Mouse (Mus musculus) kidney, adult 9 months (tissue): ENCODE results near the gene Cdkal1.

Experiments
- DNase-seq: peaks from one replicate; pipeline ENCODE4 v3.0.0; 2022

Cdkal1 gene

DNA sequence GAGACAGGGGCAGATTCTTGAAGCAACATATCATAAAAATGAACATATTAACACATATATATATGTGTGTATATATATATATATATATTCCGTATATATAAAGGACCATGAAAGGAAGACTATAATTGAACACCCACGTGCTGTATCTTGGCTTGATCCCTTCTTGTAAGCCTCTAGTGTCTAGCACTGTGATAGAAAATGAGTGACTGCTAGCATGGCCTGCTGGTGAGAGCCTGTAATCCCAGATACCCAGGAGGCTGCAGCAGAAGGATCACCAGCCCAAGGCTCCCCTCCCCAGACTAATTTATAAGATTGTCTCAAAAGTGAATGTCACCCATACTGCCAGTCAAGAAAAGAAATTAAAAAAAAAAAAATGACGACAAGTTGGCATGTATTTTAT, 158.2 kb downstream of the Cdkal1 start:
- DNase-seq = no peak

DNA sequence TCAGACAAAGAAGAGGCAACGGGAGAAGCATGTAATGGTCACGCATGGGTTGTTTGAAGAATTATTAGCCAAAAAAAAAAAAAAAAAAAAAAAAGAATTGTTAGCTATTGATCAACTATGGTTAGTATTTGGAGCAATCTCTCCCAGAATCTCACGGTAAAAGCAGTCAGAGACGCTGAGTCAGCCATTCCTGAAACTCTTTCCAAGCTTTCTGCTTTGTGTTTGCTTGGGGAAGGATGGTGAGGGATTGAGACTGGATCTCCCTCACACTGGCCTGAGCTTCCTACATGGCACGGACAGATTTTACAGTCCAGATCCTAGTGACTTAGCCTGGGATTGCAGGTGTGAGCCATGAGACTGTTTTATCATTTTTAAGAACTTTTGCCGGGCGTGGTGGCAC, 164.7 kb downstream of the Cdkal1 start:
- peak; percentile 49 for DNase-seq

DNA sequence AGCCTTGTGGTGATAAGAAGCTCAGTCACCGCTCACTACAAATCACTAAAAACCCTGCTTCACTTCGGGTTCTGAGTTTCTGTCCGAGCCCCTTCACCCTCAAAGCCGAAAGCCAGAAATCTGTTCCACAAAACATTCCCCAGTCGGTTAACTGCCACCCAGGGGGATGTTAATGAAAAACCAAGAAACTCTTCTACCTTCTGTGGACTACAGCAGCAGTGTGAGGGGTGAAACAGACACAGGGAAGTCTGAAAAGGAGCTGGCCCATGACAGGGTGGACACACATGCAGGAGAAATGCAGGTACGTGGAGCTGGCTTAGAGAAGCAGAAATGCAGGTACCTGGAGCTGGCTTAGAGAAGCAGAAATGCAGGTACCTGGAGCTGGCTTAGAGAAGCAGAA, 166.6 kb downstream of the Cdkal1 start:
- peak; percentile 79 for DNase-seq

DNA sequence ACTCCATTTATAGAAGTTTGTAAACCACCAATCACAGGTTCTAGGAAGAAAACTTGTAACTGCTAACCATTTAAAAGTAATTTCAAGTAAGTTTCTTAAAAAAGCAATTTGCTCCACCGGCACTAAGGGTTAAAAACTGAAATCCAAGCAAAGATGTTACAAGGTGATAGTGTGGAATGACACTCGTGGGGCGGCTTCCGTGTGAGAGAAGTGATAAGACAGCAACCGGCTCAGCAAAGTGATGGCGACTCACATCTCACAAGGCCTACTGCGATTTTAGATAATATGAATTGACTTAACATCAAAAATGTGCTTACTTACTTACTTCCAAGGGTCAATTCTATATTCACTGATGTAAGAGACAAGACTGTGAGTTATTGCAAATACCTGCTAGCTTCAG, 167.6 kb downstream of the Cdkal1 start:
- DNase-seq = no peak

DNA sequence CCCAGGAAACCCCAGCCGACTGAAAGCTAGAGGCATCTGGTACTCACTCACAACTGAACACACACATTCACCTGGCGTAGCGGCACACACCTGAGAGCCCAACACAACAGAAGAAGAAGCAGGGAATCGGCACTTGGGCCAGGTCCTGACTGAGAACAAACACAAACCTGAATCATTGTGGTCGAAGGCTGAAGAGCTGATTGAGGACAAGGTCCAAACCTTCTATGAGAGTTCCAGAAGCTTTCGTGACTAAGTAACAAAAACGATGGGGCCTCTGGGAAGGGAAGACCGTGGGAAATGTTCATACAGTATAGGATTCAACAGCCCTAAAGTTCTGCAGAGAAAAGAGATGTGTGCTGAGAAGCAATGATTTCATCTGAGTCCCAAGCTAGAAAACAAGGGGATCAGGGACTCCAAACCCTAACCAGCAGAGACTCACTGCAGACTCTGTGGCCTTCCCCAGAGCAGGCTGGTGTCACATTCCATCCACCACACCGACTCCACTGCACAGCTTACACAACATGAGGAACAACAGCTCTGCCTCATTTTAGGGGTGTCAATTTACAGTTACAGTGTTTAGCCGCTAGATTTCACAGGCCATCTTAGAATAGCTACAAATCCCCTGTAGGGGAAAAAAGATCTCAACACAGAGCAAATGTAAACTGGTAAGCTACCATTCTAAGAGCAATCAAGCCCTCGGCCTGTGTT, 175.8 kb downstream of the Cdkal1 start:
- DNase-seq = peak; percentile 40

DNA sequence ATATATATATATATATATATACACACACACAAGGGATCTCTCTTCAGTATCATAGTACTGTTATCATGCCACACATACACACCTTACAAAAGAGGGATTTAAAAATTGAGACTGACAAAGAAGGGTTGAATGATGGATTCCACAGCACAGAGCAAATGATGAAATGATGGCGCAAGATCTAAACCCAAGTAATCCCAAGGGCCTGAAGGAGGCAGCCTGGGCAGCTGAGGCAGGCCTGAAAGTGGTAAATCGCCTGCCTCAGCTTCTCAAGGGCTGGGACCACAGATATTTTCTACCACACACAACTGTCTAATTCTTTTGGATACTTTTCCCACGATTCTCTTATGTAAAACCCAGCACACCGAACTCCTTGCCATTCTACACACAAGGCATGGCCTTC, 177.9 kb downstream of the Cdkal1 start:
- no peak for DNase-seq

DNA sequence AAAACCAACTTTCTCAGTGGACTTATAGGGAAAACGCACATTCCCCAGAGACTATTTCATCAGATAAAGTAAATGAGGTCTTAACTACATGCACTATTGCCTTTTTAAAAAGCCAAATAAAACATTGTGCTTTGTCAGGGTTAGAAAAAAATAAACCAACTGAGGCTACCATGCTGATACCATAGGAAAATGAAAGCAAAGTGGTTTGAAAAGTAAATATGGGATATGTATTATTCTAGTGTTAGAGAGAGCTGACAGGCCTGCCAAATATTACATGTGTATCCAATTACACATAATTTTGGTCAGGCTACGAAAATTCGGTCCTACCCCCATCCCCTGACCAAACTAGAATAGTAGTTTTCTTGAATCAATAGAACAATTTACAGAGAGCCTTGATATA, 184.8 kb downstream of the Cdkal1 start:
- DNase-seq = no peak

DNA sequence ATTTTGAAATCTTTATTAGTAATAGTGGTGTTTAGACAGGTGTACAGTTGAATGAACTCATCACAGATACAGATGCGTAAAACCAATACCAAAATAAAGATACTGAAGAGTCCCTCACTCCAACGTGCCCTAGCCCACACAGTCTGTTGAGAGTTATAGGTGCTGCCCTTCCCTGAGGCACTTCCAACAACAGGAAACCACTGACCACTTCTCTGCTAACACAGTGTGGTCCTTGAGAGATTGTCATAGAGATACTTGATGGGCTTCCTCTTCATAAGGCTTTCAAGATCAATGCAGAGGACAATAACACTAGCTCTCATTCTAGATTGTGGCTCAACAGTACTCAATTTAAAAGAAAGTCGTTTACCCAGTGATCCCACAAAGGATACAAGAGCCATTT, 191.6 kb downstream of the Cdkal1 start:
- no peak for DNase-seq

DNA sequence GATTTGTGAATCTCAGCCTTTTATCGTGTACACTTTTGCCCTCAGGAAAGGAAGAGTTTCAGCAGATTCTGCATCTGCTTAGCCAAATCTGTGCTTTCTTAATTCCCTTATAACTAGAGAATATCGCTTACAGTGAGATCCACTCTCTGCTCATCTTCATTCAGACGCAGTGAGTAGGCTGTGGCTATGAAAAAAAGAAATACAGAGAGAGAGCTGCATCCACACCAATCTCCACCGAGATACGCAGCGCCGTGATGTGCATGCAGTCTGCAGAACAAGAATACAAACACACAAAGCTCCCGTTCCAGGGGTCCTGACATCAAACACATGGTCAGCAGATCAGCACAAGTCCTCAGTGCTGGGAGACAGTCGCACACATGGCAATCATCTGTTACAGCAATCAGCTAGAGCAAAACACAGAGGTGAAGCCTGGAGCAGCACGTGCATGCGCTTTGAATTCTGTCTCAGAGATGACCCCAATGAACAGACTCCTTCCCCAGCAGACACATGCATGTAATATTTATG, 199.6 kb downstream of the Cdkal1 start:
- no peak for DNase-seq

DNA sequence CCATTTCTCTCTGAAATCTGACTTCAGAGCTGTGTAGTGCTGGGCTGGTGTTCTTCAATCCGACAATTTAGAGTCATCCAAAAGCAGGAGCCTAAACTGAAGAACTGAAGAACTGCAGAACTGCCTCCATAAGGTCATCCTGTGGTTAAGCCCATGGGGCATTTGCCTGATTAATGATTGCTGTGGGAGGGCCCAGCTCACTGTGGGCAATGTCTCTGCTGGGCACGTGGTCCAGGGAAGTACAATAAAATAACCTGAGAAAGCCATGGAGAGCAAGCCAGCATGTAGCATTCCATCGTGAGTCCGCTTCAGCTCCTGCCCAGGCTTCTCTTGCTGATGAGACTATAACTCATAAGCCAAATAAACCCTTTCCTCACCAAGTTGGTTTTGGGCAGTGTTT, 202.1 kb downstream of the Cdkal1 start:
- DNase-seq = peak; percentile 76

DNA sequence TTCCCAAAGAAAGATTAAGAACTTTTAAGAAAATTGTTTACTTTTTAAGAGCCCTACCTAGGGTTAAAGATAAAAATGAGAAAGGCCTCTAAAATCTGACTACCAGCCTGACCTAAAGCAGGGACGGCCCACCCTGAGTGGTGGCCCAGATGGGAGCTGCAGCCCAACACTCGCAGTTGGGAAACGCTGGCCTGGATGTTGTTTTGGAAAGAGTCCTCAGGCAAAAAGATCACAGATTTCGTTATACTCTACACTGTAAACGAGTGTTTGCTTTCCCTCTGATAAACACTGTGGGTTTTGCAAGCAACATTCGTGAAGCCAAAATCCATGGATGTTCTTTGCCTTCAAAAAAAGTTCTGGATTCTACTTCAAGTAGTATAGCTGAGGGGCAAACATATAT, 202.7 kb downstream of the Cdkal1 start:
- peak; percentile 16 for DNase-seq

DNA sequence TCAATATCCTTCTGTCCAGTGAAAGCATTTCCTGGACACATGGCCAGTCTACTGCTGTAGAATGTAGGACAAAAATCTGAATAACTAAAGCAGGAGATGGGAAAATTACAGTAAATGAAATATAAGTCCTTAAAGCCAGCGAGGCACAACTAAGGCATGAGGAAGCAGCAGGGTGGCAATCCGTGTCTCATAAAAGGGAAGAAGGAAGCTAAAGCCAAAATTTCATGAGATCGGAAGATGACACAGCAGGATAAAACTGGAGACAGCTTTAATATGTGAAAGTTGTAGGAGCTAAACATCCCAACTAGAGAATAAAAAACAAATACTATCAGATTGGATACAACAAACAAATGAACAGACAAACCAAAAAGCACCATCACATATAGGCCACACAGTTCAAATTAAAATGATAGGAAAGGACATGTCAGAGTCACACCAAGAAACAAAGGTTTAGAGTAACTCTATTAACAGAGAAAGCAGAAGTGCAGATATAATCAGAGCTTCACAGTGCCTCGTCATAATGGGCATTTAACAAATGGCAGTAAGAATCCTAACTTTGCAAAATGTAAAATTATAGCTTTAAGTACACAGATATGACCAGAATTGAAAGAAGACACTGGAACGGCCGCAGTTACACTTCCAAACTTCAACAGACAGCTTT, 204.8 kb downstream of the Cdkal1 start:
- DNase-seq = no peak

DNA sequence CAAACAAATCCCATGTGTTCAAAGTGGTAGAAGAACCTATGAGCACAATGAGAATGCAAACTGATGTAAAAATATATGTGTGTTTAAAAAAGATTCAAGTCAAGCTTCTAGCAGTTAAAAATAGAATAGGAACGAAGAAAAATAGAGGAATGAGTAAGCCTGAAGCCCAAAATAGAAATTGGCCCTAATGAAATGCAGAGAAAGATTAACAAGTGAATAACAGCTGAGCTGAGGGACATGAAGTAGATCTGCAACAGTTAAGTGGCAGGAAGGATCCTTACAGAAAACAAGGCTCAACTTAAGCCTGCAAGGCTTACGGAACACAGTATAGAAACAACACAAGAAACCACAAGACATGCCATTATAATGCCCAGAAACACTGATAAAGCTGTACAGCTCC, 205.9 kb downstream of the Cdkal1 start:
- no peak for DNase-seq

DNA sequence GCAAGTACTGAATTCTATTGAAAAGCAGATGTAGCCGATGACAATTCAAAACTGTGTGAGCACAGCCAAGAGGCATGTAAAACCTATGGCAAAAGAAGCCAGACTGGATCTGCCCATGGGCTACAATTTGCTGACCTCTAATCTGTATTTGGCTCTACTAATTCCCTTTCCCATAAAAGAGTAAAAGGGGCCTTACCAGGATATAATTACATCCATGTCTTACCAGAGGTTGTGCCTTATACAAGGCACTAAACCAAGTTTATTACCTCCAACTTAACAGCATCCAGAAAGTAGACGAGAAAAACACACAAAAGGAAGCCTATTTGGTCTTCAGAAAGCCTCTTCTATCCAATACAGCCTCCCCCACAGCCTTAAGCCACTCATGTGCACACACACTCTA, 213.2 kb downstream of the Cdkal1 start:
- no peak for DNase-seq

DNA sequence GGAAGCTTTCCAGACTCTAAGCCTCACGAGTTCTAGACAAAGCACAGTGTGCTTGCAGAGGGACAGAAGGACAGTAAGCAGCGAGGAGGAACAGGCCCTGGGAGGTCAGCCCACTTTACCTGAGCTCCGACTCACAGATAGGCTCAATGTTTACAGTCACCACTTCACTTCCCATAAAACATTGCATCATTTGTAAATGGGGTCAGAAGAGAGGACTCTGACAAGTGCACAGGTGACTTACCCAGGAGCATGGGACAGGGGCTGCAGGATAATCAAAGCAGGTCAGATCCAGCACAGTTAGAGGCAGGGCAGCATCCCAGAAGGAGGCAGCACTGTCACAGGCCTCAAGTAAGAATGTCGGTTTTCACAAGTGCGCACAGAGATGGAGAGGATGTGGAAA, 214.3 kb downstream of the Cdkal1 start:
- no peak for DNase-seq

DNA sequence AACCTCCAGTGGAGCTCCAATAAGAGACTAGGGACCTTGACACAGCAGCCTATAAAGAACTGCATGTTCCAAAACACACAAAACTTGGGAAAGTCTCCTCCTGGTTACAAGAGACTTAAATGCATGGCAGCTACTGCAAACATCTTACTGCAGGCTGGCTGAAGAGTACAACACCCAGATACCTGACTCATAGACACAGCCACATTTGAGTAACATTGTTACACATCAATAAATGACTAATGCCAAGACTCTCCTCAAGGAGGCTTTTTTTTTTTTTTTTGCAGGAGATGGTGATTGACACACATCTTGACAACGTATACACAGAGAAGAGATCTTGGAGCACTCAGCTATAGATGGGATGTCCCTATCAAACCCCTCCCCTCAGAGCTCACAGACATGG, 215.3 kb downstream of the Cdkal1 start:
- DNase-seq = no peak

DNA sequence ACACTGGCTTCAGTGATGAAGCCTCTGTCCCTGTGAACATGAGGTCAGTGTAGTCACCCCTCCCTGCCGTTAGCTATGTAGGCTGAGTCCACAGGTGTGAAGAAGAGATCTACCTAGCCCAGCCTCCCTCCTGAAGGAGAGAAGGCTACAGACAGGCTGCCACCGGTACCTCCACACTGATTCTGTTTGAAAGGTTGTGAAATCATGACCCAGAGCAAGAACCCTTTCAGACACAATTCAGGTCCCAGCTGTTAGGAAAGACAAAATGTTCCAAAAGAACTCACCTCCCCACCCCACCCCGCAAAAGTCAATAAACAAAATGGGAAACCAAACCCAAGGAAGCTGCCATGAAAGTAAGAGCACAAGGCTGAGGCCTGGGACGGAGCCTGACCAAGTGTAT, 217.2 kb downstream of the Cdkal1 start:
- DNase-seq = no peak

DNA sequence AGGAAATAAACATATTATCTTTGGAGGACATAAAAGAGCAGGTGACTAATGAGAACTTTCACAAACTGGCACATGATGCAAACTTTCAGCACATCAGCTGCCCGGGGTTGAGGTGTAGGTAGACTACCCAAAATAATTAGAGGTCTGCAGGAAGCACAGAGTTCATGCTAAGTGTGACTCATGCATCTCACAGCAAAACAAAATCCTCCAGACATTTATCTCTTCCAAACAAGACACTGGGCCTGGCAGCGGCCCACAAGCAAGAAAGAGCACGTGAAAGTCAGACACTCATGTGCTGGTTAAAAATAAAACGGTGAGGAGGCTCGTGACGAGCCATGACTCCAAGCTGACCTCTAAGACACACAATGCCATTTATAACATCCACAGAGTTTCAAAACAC, 217.7 kb downstream of the Cdkal1 start:
- peak; percentile 72 for DNase-seq

DNA sequence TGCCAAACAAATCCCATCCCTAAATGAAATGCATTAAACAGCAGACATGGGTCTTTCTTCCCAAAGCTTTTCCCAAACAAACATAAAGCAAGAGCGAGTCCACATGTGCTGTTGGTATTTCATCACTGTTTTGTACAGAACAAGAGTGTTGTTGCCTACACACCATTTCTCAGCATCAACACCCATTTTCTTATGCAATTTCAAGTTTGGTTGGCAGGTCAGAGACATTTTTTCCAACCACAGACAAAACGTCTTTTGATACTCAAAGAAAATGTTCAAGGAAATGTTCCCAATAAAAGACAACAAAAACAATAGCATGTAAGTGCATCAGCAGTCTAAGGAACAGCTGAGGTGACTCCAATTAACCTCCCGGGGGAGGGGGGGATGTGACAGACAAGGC, 219.9 kb downstream of the Cdkal1 start:
- no peak for DNase-seq

DNA sequence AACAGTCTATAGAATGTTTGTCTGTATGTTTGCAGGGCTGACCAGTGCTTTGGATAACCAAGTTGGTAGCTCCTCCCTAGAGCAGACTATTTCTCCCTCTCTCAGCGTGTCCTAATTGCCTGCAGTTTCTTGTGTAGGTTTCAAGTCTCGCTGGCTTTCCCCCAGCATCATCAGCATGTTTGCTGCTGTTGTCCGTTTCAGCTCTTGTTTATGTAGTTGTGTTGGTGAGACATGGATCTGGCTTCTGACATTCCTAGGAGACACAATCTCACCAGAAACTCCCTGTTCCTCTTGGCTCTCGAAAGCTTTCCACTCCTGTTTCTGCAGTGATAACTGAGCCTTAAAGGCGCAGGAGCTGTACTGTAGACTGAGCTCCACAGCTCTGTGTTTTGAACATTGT, 224.1 kb downstream of the Cdkal1 start:
- no peak for DNase-seq

DNA sequence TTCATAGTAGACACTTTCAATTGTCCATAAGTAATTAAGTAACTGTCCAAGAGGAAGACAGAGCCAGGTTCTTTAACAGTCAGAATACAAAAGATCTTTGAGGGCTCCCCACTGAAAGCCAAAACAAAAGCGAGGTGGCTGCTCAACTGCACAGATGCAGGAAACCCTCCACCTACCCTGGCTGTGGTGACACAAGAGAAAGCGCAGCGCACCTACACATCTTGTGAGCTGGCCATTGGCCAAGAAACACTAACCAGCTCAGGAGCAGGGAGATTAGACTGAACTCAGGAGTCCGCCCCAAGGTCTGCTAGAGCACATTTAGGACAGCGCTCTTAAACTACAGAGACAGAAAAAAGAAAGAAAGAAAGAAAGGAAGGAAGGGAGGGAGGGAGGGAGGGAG, 226.9 kb downstream of the Cdkal1 start:
- peak; percentile 54 for DNase-seq

DNA sequence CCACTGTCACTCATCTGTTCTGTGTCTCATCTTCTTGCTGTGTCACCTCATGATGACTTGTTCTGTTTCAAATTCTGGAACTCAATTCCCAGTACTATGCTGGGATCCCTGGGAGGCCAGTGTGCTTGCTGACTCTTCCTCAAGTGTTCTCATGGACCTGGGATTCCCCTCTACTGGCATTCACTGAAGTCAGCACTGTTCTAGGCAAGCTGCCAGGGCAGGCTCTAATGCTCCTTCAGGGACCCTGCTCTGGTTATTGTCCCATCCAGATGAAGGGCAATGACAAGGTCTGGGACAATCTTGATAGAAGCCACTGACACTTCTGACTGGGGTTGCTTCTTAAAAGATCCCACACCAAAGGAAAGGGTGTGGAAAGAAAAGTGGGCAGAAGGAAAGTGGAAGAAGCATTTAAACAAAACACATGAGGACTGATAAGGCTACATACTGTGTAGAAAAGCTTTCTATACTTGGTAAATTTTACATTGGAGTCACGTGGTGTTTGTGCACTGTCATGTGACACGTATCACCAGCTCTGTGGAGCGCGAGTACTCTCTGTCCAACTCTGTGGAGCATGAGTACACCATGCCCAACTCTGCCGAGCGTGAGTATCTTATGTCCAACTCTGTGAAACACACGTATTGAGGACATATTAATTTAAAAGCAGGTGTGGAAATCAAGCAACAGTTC, 227.9 kb downstream of the Cdkal1 start:
- peak; percentile 73 for DNase-seq

DNA sequence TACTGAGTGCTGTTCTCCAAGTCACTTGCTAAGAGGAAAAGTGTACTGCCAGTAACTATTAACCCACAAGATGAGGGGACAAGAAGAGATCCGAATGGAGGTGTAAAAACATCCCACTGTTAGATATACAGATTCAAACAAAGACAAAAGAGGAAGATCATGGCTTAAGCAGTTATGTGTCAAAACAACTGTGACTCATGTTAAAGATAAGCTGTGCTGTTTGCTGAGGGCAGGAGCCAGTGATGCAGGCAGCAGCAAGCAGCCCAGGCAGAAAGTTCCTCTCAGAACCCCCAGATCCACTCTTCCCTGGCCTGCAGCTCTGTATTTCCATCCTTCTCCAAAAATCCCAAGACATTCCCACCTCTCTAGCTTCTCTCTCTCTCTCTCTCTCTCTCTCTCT, 230.5 kb downstream of the Cdkal1 start:
- DNase-seq = no peak

DNA sequence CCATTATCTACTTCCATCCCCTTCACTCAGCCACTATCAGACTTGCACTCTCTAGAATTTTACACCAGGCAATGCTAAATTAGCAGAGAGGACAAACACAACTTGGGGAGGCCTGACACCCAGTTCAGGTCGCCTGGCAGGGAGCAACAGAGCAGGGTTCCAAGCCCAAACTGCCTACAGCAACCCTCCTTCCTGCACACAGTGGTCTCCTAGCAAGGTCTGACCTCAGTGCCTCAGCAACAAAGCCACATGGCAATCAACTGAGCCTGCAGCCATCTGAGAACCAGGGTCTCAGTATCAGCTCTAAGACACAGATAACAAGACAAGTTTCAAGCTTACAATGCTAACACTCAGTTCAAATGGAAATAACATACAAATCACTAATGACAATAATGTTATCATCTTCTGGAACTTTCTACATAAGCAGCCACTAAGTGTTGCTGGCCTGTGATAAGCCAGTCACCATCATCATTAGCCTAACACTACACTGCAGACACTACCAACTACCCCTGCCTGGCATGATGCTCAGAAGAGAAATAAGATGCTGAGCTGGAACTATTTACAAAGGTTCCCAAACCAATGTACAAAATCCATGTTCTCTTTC, 231.7 kb downstream of the Cdkal1 start:
- no peak for DNase-seq
